Mouse (Mus musculus) 416B (cell line): Measurements from ENCODE around the gene Oprd1.

Source experiments
- DNase-seq: peaks from one replicate; pipeline ENCODE4 v3.0.0; 2011; ENCODE audit warnings: low read depth

Oprd1 gene

DNA sequence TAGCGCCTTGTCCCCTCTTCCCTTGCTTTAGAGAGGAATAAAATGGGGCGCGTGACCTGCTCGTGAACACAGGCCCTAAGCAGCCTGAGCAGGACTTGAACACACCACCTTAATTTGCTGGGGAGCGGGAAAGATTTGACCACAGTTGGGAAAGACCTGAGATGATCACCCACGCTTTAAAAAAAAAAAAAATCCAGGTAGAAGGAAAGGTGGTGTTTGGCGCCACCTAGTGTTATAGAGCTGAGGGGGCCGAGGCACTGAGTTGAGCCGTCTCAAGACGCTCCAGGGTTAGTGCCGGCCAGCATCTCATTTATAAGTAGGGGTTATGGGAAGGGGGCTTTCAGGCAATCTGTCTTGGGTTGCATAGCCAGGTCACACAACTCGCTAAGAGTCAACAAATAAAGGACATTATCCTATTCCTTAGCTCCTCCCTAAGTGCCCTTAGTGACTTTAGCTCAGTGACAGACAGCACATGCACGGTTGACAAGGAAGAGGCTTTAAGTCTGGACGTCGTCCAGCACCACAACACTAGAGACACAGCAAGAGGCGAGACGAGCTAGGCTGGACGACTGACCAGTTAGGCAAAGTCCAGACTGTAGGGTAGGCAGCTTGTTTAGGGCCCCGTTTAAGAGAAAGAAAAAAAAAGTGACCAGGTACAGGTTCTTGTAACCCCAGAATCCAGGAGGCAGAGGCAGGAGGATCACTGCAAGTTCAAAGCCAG lies 64.6 kb downstream of the Oprd1 start:
- peak; percentile 86 for DNase-seq

DNA sequence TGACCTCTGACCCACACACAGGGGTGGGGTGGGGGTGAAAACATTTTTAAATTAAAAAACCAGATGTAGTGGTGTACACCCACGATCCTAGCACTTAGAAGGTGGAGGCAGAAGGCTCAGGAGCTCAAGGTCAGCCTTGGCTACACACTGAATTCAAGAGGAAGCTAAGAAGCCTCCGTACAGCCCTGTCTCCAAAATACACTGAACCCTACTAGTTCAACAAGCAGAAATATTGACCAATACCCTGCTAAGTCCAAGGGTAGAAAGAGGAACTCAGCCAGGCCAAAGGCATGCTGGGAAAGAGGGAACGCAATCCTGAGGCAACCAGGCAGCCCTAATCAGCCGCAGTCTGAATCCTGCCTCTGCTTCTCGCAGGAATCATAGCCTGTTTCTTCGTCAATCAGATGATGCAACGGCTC lies 66.0 kb downstream of the Oprd1 start:
- peak; percentile 91 for DNase-seq

DNA sequence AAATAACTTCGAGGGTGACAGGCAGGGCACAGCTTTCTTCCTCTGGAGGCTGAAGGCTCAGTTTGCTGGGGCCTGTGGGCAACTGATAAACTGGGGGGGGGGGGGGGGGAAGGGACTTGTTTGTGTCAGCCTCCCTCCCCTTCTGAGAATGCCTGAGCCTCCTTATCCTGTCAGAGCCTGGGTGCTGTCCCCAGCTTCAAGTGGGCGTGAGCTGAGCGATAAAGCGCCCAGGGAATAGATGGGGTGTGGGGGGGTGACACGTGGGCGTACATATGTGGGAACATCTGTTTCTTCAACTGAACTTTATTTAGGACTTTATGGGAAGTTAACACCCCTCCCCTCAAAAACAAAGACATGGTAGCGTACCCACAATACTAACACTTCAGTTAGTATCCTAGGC lies 66.8 kb downstream of the Oprd1 start:
- DNase-seq = peak; percentile 81

GRCm38 (mm10) chr4:132076480-132077405 lies 67.5 kb downstream of the Oprd1 start:
- DNase-seq = peak; percentile 98

DNA sequence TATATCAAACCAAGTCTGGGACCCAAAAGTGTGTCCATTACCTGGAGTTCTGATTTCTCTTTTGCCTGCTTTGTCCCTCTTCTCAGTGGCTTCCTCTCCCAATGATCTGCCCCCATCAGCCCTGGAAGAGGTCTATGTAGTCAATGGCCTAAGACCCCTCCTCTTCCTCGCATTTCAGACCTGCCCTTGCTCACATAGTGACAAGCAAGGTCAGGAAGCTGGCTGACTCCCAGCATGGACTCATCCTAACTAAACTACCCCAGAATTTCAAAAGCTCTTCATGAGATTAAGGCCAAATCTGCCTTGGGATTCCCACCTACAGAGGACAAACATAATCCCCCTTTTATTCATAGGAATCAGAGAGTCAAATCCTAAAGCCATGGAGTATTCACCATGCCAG lies 68.5 kb downstream of the Oprd1 start:
- no peak for DNase-seq

GRCm38 (mm10) chr4:132074933-132075769 lies 69.1 kb downstream of the Oprd1 start, which contains the start of gene Epb41:
TSS of gene Epb41 (minus strand) at chr4:132075321.
- peak; percentile 100 for DNase-seq

DNA sequence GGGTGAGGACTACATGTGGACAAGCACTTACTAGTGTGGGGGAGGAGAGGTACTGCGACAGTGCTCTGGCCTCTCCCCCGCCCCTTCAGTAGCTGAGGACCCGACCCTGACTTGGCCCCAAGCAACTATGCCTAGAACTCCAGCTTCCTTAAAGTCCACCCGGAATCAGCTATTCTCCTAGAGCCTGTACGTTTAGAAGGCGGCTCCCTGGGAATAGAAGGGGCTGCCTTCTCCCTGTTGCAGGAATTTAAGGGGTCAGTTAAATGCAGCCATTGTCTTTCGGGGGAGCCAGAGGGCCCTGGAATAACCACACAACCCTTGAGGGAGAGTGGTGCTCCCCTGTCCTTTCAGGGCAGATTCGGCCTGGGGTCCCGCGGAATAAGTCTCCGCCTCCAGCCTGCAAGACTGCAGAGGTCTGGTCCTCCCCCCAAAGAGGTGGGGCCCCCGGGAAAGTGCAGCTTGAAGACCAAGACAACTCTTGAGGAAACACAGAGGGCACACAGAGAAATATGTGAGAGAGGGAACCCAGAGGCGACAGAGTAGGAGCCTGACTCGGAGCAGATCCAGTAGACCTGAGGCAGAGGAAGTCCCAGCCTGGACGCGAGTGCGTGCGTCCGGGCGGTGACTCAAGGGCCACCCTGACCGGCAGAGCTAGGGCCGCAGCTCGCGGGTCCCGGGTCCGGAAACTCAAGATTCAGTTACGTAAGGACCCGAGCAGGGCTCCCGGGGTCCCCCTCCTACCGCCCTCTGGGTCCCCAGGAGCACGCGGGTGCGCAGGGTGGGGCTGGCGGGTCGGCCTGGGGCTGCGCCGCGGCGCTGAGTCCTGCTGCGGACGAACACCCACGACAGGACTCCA lies 70.0 kb downstream of the Oprd1 start, which contains the start of gene Gm10300:
TSS of gene Gm10300 (plus strand) at position 621 of the 856 bp plus-strand sequence.
- DNase-seq = peak; percentile 75

DNA sequence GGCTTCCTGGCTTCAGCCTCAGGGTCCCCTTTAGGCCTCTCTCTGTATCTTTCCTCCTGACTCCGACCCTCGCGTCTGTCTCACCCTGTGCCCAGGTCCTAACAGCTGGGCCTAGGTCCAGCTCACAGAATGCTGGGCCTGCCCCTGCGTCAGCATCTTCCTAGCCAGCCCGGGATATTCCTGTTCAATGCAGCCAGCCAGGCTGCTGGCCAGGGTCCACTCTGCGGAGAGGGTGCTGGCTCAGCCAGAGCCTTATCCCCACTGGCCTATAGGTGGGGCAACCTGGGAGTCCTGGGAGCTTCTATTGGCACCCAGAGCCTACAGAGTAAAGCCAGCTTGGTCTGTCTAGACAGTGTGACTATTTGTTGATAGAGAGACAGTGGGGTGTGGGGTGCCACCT lies 71.3 kb downstream of the Oprd1 start:
- no peak for DNase-seq

DNA sequence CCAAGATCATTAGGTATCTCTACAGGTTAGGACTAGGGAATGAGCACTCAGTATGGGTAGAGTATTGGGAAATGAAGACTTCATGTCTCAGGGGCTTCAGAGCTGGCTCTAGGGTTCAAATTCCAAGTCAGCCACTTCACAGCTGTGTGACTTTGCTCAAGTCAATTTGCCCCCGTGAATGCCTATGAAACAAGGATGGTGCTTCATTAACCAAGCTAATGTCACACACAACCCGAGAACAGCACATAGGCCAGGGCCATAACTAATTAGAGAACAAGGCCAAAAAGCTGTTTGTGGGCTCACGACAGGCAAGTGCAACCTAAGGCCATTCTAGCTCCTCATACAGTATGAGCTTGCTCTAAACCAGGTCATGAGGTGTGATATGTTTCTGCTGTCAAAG lies 72.1 kb downstream of the Oprd1 start:
- no peak for DNase-seq

- DNase-seq = no peak
Measured at GRCm38 (mm10) chr4:132071674-132072073, 72.6 kb downstream of the Oprd1 start.

DNA sequence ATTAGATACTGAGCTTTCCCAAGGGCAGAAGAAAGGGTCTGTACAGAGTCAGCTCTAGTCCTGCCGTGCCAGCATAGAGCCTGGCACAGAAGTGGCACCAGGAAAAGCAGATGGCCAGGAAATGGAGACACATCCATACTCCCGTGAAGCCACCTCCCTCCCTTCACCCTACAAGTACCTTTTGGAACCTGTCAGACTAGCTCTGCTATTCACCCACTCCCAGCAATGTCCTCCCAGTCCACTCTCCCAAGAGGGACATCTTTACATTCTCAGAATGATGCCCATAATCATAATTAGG lies 76.4 kb downstream of the Oprd1 start:
- no peak for DNase-seq

DNA sequence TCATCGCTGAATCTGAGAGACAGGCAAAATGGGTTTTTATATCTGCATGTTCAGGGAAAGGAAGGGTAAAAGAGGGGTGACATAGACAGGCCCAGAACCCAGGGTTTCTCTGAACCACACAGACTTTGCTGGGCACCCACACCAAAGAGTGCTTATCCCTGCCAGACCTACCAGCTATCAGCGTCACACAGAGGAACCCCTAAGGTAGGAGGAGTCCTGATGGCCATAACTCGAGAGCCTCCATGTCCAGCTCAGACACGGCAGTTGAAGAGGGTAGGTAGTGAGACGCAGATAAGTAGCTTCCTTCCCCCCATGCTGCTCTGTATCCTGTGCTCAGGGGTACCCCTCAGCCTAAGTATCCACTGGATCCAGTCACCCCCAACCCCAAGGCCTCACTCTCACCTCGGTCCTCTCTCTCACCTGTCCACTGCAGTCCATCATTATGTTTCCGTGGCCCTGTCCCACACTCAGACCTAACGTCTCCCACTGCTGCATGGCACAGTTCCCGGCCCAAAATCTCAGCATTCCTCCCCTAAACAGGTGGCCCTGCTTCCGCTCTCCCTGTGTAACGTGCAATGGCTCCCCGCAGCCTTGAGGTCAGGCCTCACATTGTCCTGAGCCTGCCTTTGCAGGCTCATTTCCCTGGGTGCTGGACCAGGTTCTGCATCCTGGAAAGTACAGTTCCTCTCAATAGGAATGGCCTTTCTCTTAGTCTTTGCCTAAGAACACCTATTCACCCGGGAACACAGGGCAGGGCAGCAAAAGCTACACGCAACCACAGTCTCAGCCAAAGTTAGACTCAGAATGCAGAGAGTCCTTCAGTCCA lies 77.0 kb downstream of the Oprd1 start:
- no peak for DNase-seq

DNA sequence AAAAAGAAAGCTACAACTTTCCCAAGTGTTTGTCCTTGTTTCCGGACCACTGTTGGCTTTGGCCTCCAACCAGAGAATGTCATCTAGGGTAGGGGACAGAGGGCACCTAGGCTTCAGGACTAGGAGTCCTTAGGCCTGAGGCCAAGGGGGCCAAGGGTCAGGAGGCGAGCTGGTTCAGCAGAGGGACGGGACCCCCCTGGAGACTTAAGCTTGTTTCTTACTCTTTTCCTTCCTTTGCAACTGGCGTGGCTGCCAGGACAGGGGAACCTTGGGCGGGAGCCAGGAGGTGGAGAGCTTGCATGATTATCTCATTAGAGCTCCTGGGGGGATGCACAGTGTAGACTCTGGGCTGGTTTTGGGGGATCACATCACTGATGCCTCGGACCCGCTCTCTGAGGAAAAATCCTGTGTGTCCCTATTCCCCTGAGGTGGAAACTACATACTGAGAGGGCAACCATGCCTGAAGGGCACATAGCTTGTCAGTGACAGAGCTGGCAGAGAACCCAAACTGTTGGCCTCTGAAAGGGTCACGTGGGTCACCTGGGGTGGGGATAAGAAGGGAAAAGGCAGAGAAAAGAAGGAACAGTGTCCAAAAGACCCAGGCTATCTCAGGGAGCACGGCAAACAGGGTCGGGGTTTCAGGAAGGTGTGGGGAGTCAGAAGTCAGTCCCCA lies 78.0 kb downstream of the Oprd1 start:
- DNase-seq = no peak

DNA sequence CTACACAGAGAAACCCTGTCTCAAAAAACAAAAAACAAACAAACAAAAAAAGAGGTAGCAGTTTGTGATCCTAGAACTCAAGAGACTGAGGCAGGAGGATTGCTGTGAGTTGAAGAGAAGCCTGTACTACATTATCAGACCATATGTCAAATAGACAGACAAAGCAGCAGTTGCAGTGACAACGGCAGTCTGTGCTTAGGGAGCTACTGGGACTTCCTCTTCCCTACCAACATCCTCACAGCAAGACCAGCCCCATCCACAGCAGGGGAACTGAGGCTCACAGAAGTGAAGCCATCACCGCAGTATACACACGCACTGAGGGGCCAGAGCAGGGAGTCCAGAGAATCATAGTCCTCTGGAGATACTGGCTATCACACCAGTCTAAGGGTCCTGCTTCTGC lies 78.7 kb downstream of the Oprd1 start:
- DNase-seq = no peak

GRCm38 (mm10) chr4:132064550-132064949 lies 79.7 kb downstream of the Oprd1 start:
- no peak for DNase-seq

DNA sequence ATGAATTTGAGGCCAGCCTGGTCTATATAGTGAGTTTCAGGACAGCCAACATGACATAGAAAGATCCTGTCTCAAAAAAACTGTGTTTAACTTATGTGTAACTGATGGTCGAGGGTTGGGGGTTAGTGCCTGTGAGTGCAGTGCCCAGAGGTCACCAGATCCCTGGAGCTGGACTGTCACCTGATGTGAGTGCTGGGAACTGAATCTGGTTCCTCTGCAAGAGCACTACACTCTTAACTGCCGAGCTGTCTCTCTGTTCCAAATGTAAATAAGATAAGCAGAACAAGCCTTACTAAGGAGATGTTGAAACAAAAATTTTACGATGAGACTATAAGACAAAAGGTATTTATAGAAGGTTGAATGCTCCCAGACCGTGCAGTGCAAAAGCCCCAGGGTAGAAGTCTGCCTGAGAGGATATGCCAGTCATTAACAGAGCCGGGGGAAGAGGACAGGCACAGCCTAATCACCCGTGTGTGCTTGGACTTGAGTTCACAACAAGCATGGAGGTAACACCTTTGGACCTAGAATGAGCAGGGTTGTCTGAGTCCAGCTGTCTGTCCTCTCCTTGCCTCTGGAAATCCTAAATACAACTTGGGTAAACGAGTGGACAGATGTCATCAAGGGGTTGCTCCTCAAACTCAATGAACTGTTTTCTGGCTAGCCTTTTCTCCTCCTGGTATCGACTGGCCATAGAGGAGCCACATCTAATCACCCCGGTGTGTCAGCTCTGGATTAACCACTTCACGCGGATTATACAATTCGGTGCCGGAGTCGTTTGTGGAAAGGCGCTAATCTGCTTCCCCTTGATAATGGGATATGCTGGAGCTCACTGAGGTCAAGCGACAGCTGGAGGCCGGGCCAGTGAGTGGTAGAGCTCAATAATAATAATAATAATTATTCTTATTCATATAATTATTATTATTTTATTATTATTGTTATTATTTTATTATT lies 81.1 kb downstream of the Oprd1 start:
- DNase-seq = no peak

- no peak for DNase-seq
Measured at GRCm38 (mm10) chr4:132062289-132062688, 82.0 kb downstream of the Oprd1 start.
